Mouse (Mus musculus) heart, embryonic 15.5 days (tissue): Measurements from ENCODE around the gene Gm20721. TPM values are rescaled to one million over a fixed set of nuclear protein-coding genes. Genes with fewer than 3 reads are reported as not detected.
"Not testable (repeated sequence)": the region's sequence is repeated elsewhere in the genome, so short reads cannot be mapped to it uniquely, and the experiment has no call there.

Experiments used
- ATAC-seq: fragments of 200-750 bp; cut with Nextera tagmentation; replicated peaks from 2 replicates; pipeline ENCODE4 v1.8.0; 2017; ENCODE audit warnings: low read depth, moderate TSS enrichment; ENCODE audit not compliant: insufficient number of reproducible peaks, insufficient read depth, low FRiP score
- H3K27ac ChIP-seq: fragments of 300-500 bp; sonication (generic); 2 replicates; pipeline ENCODE4 v1.5.1; 2015; ENCODE audit warnings: mild to moderate bottlenecking, inconsistent platforms
- H3K27me3 ChIP-seq: fragments of 300-500 bp; sonication (generic); 2 replicates; pipeline ENCODE4 v1.6.1; 2015; ENCODE audit warnings: inconsistent platforms
- H3K36me3 ChIP-seq: fragments of 300-500 bp; sonication (generic); 2 replicates; pipeline ENCODE4 v1.6.1; 2015; ENCODE audit warnings: mild to moderate bottlenecking, inconsistent platforms
- H3K4me1 ChIP-seq: fragments of 300-500 bp; sonication (generic); replicated peaks from 2 replicates; pipeline ENCODE4 v1.6.1; 2015; ENCODE audit warnings: inconsistent platforms
- H3K4me2 ChIP-seq: fragments of 300-500 bp; sonication (generic); 2 replicates; pipeline ENCODE4 v1.6.1; 2015; ENCODE audit warnings: inconsistent platforms, mild to moderate bottlenecking, moderate library complexity
- H3K4me3 ChIP-seq: fragments of 300-500 bp; sonication (generic); 2 replicates; pipeline ENCODE4 v1.5.1; 2015; ENCODE audit warnings: mild to moderate bottlenecking, inconsistent platforms
- H3K9ac ChIP-seq: fragments of 300-500 bp; sonication (generic); 2 replicates; pipeline ENCODE4 v1.6.1; 2015; ENCODE audit warnings: mild to moderate bottlenecking, inconsistent platforms
- H3K9me3 ChIP-seq: fragments of 300-500 bp; sonication (generic); replicated peaks from 2 replicates; pipeline ENCODE4 v1.6.1; 2016; ENCODE audit warnings: inconsistent platforms
- WGBS: fragments of 180-500 bp; shearing (Covaris S2); methylation state at CpG from one replicate; pipeline ENCODE4 v1.1.7; 2015; ENCODE audit warnings: mixed read lengths; 5-methylcytosine and 5-hydroxymethylcytosine counted together
- polyA plus RNA-seq: library from polyadenylated mRNA; unstranded; fragments of >200 nt; fragmentation: Nextera tagmentation; extraction: Ambion mirVana; gene quantifications from 2 replicates; pipeline ENCODE4 v1.2.1, GENCODE M21; 2015

Gene Gm20721
- polyA plus RNA-seq = 17.1 and 32.0 TPM in 2 replicates

DNA sequence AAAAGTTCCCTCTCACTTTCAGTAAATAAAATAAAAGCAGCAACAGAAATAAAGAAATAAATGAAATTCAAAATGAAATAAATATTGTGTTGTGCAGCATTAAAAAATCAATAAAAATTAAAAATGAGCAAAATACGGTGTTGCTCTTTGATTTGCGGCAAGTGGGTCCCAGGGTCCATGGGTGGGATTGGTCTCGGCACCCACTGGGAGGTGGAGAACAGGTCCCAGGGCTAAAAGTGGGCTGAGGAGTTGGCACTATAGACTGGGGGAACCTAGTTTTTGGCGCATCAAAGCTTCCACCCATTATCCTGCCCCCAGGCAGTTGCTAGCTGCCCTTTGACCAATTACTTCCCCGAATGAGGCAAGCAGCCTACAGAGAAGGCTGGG is at the start of gene Gm20721:
Gene Gm20721 (minus strand): TSS at position 101 of the 387 bp plus-strand sequence.
- Histone ChIP-seq H3K27ac (no peak within 1 kb of the TSS), H3K9ac (no peak within 1 kb of the TSS), H3K4me2 (no peak within 1 kb of the TSS), H3K4me3 (no peak within 1 kb of the TSS), H3K36me3 (peaks cover 28% of the 10 kb centered on the region), H3K4me1 (peaks cover 38% of the 10 kb centered on the region), H3K27me3 (no peaks in the 10 kb centered on the region), H3K9me3 (no peaks in the 10 kb centered on the region)
- no peak for ATAC-seq
- 93% methylated on average over 5 of the region's 5 CpGs for WGBS

DNA sequence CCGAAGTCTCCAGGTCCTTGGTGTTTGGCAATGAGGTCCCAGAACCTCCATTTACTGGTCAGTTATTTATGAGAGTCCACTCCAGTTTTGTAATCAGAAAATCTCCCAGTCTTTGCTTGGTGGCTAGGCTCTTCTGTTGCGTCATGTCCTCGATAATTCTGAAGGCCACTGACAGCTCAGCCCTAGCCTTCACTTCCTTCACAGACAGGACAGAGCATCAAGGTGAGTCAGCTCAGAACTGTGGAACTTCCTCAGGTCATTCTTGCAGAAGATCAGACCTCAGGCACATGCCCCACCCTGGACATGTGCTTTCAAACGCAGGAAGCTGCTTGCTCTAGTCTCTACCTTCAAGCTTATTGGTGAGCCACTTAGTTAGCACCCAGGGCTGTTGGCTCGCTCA is 46.9 kb upstream of the Gm20721 start:
- no peak overlapping the region for H3K4me2 ChIP-seq
- H3K27ac ChIP-seq = no peak overlapping the region
- no peaks in the 10 kb centered on the region for H3K27me3 ChIP-seq

DNA sequence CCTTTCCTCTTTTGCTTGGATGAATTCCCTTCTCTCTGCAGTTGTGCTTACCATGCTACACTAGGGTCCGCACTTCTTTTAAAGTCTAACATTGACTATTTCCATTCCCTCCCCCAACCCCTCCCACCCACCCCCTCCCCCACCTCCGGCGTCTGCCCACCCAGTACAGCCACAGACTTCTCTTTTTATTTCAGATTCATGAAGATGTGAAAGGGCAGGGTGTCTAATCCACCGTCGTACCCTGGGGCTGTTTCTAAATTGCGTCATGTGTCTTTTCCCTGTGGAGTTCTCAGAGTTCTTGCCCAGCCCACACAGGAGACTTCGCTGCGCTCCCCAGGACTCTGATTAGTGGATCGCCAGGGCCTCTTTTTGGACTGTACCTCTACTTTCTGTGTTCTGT is 46.0 kb upstream of the Gm20721 start:
- H3K36me3 ChIP-seq = no peaks in the 10 kb centered on the region
- H3K4me1 ChIP-seq = no peaks in the 10 kb centered on the region
- H3K9ac ChIP-seq = no peak overlapping the region
- no peak overlapping the region for H3K4me3 ChIP-seq
- no peaks in the 10 kb centered on the region for H3K27me3 ChIP-seq
- H3K9me3 ChIP-seq = no peaks in the 10 kb centered on the region
- no peak overlapping the region for H3K4me2 ChIP-seq
- no peak overlapping the region for H3K27ac ChIP-seq
- 76% methylated on average over 9 of the region's 9 CpGs for WGBS
- no peak for ATAC-seq

More for the DNA sequence above, 46.9 kb upstream of the Gm20721 start:
- no peak for ATAC-seq
- no peaks in the 10 kb centered on the region for H3K36me3 ChIP-seq
- no peaks in the 10 kb centered on the region for H3K4me1 ChIP-seq
- H3K9ac ChIP-seq = no peak overlapping the region
- no peak overlapping the region for H3K4me3 ChIP-seq
- H3K9me3 ChIP-seq = no peaks in the 10 kb centered on the region
- 69% methylated on average over 5 of the region's 5 CpGs for WGBS

DNA sequence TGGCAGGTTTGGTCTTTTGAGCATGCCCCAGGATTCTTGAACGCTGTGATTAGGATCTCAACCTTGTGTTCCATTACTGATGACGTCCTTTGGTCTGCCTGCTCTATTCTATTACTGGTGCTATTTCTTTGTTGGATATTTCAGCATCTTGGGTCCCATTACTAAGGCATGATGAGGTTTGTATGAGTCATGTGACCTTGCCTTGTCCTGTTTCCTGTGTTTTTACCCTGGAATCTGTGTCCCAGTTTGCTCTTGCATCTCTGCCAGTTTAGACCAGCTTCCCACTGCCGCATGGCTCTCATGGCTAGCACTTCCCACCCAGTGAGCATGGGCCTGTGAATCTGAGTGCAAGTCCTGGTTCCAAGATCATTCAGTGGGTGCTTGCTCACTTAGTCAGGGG is 45.4 kb upstream of the Gm20721 start:
- Histone ChIP-seq H3K4me2 (no peak overlapping the region), H3K27ac (no peak overlapping the region), H3K9me3 (no peaks in the 10 kb centered on the region), H3K4me3 (no peak overlapping the region), H3K27me3 (no peaks in the 10 kb centered on the region), H3K36me3 (no peaks in the 10 kb centered on the region), H3K9ac (no peak overlapping the region), H3K4me1 (no peaks in the 10 kb centered on the region)
- ATAC-seq = no peak
- 83% methylated on average over 3 of the region's 3 CpGs for WGBS

DNA sequence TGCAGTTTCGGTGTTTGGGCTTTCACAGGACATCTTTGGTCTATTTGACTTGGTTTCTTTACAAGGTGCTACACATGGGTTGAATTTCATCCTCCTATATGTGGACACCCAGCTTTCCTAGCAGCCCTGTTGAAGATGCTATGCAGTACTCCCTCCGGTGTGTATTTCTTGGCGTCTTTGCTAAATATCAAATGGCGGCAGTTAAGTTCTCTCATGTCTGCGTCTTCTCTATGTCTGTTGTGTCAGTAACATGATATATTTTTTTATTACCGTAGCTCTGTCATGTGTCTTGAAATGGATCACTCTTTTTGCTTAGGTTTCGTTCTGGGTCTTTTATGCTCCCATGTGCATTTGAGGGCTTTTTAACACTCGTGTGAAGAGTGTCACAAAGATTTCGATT is 34.5 kb upstream of the Gm20721 start:
- Histone ChIP-seq H3K4me3 (no peak overlapping the region), H3K9ac (no peak overlapping the region), H3K4me1 (no peaks in the 10 kb centered on the region), H3K27ac (no peak overlapping the region), H3K4me2 (no peak overlapping the region), H3K36me3 (no peaks in the 10 kb centered on the region), H3K9me3 (no peaks in the 10 kb centered on the region), H3K27me3 (no peaks in the 10 kb centered on the region)
- no peak for ATAC-seq
- 82% methylated on average over 9 of the region's 9 CpGs for WGBS

DNA sequence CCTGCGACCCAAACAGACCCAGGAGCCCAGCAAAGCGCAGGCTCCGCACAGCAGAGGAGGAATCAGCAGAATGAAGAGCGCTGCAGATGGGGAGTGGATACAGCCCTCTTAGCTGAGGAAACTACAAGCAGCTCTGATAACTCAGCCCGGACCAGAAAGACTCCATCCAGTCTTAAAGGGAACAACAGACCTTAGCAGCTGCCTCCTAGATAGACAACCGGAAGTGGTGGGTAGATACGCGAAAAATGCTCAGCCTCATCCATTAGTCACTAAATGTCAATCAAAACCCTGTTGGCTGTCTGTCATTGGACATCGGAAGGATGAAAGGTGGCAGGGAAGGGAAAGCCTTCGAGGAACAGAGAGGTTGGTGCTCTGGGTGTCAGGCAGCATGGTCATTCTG is 20.1 kb upstream of the Gm20721 start:
- Histone ChIP-seq H3K27ac (no peak overlapping the region), H3K4me2 (no peak overlapping the region), H3K9ac (no peak overlapping the region), H3K36me3 (no peaks in the 10 kb centered on the region), H3K4me1 (no peaks in the 10 kb centered on the region), H3K9me3 (no peaks in the 10 kb centered on the region), H3K4me3 (no peak overlapping the region), H3K27me3 (no peaks in the 10 kb centered on the region)
- 73% methylated on average over 10 of the region's 10 CpGs for WGBS
- ATAC-seq = no peak

DNA sequence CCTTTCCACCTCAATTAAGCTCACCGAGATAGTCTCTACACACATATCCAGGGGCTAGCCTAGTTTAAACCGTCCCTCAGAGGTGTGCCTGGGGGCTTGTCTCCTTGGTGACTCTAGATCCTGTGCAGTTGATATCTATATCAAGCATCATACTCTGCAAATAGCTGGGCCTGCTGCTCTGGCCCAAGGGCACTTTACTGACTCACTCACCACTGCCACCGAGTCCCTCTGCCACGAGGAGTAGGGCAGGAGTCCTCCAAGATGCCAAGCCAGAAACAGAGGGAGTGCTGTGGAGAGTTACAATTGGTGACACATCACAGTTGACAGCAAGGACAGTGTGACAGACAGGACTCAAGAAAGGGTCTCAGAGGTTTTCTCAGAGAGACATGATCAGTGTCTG is 13.1 kb upstream of the Gm20721 start:
- WGBS = 71% methylated on average over 4 of the region's 4 CpGs
- Histone ChIP-seq H3K27ac (no peak overlapping the region), H3K36me3 (no peaks in the 10 kb centered on the region), H3K4me2 (no peak overlapping the region), H3K4me1 (no peaks in the 10 kb centered on the region), H3K9me3 (no peaks in the 10 kb centered on the region), H3K4me3 (no peak overlapping the region), H3K9ac (no peak overlapping the region), H3K27me3 (no peaks in the 10 kb centered on the region)
- ATAC-seq = no peak

DNA sequence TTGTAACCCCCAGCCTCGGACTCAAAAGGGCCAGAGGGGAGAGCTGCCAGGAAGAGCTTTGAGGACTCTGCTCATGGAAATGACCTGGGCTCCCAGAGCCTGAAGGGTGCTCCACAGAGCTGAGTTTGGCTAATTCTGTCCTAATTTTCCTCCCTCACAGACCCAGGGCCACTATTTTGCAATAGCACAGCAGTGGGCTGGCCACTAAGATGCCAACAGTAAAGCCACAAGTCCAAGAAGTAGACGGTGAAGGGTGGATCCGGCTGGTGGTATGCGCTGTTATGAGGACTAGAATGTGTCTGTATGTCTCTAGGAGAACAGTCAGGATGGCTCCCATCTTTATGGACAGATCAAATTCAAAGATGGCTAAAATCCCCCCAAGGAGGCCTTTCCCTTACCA is 12.0 kb upstream of the Gm20721 start:
- Histone ChIP-seq H3K36me3 (no peaks in the 10 kb centered on the region), H3K9me3 (no peaks in the 10 kb centered on the region), H3K27me3 (no peaks in the 10 kb centered on the region), H3K4me3 (no peak overlapping the region), H3K9ac (no peak overlapping the region), H3K4me2 (no peak overlapping the region), H3K4me1 (no peaks in the 10 kb centered on the region), H3K27ac (no peak overlapping the region)
- no peak for ATAC-seq
- WGBS = 89% methylated on average over 4 of the region's 4 CpGs

DNA sequence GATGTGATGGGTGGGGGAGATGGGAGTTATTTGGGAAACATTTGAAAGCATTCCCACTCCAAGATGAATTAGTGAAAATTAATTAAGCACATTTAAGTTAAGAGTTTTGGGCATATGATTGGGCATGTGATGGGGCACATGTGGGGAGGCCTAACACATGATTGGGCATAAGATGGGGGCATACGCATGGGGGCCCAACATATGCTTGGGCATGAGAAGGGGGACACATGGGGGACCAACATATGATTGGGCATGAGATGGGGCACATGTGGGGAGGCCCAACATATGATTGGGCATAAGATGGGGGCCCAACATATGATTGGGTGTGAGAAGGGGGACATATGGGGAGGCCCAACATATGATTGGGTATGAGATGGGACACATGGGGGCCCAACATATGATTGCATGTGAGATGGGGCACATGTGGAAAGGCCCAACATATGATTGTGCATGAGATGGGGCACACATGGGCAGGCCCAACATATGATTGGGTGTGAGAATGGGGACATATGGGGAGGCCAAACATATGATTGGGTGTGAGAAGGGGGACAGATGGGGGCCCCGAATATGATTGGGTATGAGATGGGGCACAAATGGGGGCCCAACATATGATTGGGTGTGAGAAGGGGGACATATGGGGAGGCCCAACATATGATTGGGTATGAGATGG is 622 bp upstream of the Gm20721 start:
- peaks cover 33% of the 10 kb centered on the region for H3K4me1 ChIP-seq
- WGBS = 93% methylated on average over 2 of the region's 2 CpGs
- H3K4me3 ChIP-seq, H3K27me3 ChIP-seq, H3K9me3 ChIP-seq, H3K4me2 ChIP-seq, H3K27ac ChIP-seq, ATAC-seq, H3K9ac ChIP-seq: not testable (repeated sequence)
- H3K36me3 ChIP-seq = peaks cover 28% of the 10 kb centered on the region

DNA sequence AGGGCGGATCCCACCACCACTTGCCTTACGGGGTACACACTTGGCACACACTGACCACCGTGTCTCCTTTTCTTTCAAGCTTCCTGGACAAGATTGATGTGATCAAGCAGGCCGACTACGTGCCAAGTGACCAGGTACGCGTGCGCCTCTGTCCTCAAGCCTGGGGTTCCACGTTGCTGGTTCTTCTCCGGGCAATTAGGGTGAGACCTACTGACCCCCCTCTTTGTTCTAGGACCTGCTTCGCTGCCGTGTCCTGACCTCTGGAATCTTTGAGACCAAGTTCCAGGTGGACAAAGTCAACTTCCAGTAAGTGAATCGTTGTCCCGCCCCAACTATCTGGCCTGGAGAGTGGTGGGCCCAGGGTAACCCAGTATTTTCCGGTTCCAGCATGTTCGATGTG is 1.5 kb downstream of the Gm20721 start:
- Histone ChIP-seq H3K4me2 (peak overlapping the region; percentile 56; the same call in 1 of the 2 replicates), H3K27me3 (no peaks in the 10 kb centered on the region), H3K9ac (no peak overlapping the region), H3K9me3 (no peaks in the 10 kb centered on the region), H3K27ac (peak overlapping the region; percentile 95), H3K4me3 (no peak overlapping the region), H3K36me3 (peaks cover 28% of the 10 kb centered on the region), H3K4me1 (peaks cover 54% of the 10 kb centered on the region)
- no peak for ATAC-seq
- WGBS = 92% methylated on average over 16 of the region's 16 CpGs

DNA sequence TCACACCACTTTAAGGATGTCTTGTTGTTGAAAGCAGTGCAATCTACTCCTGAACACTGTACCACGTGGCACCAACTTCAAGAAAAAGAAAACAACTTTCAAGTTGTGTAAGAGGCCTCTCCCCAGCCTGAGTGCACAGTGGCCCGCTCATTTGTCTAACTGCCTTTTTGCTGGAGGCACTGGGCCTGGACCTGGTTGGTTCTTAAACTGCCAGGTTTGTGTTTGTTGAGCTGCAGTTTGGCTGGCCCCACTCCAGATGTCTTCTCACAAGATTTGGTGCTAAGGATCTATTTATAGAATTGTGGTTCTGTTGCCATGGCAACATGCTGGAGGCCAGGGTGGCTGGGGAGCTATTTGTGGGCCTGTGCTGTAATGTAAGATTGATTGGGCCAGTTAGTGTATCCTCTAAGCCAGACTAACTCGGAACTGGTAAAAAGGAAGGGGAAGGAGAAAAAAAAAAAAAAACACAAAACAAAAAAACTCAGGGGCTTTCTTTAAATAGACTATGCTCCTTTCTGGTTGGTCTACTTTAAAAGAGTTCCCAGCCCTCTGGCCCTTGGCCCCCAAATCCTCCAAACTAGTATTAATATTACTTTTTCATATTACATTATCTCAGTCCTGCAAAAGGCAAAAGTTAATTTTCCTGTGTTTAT is 2.4 kb downstream of the Gm20721 start:
- H3K4me1 ChIP-seq = peaks cover 61% of the 10 kb centered on the region
- peak overlapping the region; percentile 56 for H3K4me2 ChIP-seq
- no peaks in the 10 kb centered on the region for H3K9me3 ChIP-seq
- peak overlapping the region; percentile 44 for H3K9ac ChIP-seq
- peak overlapping the region; percentile 20 for H3K4me3 ChIP-seq
- no peaks in the 10 kb centered on the region for H3K27me3 ChIP-seq
- peak; percentile 82 for ATAC-seq
- WGBS = 7% methylated on average over 3 of the region's 3 CpGs
- peaks cover 31% of the 10 kb centered on the region for H3K36me3 ChIP-seq
- peak overlapping the region; percentile 95 for H3K27ac ChIP-seq

DNA sequence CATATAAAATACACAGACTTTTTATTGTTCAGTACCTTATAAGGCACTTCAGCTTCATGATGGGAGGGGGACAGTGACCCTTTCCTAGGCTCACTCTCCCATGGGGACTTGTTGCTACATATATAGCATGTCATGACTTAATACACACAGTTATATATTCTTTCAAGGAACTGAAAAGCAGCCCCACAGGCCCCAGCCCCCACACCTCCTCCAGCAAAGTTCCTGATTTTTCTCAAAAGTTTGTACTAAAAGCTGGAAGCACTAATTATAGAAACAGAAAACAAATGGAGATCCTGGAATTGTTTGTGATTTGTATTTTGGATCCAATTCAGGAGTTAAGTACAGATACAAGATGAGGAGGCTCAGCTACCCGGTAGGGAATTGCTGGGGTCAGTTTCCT is 2.9 kb downstream of the Gm20721 start:
- Histone ChIP-seq H3K4me1 (peaks cover 67% of the 10 kb centered on the region), H3K4me3 (peak overlapping the region; percentile 20), H3K27me3 (no peaks in the 10 kb centered on the region), H3K4me2 (peak overlapping the region; percentile 56), H3K9me3 (no peaks in the 10 kb centered on the region), H3K27ac (peak overlapping the region; percentile 95), H3K36me3 (peaks cover 31% of the 10 kb centered on the region), H3K9ac (peak overlapping the region; percentile 44)
- no peak for ATAC-seq
- 10% methylated on average over 1 of the region's 1 CpGs for WGBS
